Mouse (Mus musculus) olfactory bulb, adult 2 months (tissue): ENCODE measurements at regions not wholly inside any gene's neighbourhood (a gene's known extent, or its start where the extent isn't known, plus 50 kb on each side); places are given as distances from the start of the nearest gene placed in this dataset.

ENCODE experiments used
- H3K27ac ChIP-seq: fragments of 200-500 bp; 2 replicates; pipeline ENCODE4 v1.5.1; 2012; ENCODE audit warnings: low read depth, low read length; ENCODE audit not compliant: insufficient read depth
- H3K4me1 ChIP-seq: fragments of 200-500 bp; 2 replicates; pipeline ENCODE4 v1.6.1; 2012; ENCODE audit warnings: low read length; ENCODE audit not compliant: control insufficient read depth, insufficient read depth
- H3K4me3 ChIP-seq: fragments of 200-500 bp; 2 replicates; pipeline ENCODE4 v1.5.1; 2012; ENCODE audit warnings: mild to moderate bottlenecking, low read depth, low read length, moderate library complexity; ENCODE audit not compliant: insufficient read depth
- CTCF ChIP-seq: fragments of 200-500 bp; IDR thresholded peaks from 2 replicates; pipeline ENCODE4 v1.5.1; 2012; ENCODE audit warnings: low read depth, mild to moderate bottlenecking, low read length, moderate library complexity; ENCODE audit not compliant: insufficient read depth
- POLR2A ChIP-seq: fragments of 200-500 bp; IDR thresholded peaks from 2 replicates; pipeline ENCODE4 v1.6.1; 2012; ENCODE audit warnings: mild to moderate bottlenecking, low read depth, low read length, moderate library complexity; ENCODE audit not compliant: insufficient read depth
- WGBS: fragments of 180-500 bp; shearing (Covaris S2); methylation state at CpG from one replicate; pipeline ENCODE4 v1.1.7; 2018; 5-methylcytosine and 5-hydroxymethylcytosine counted together

- no peaks in the 10 kb centered on the region for H3K4me1 ChIP-seq
- TF ChIP-seq CTCF (no peak), POLR2A (no peak)
- WGBS, result 86% methylated on average over 2 of the region's 2 CpGs
- no peak overlapping the region for H3K27ac ChIP-seq
- no peak overlapping the region for H3K4me3 ChIP-seq
Observed at GRCm38 (mm10) chr1:80873596-80873995, 115.3 kb upstream of the Dock10 start.

DNA sequence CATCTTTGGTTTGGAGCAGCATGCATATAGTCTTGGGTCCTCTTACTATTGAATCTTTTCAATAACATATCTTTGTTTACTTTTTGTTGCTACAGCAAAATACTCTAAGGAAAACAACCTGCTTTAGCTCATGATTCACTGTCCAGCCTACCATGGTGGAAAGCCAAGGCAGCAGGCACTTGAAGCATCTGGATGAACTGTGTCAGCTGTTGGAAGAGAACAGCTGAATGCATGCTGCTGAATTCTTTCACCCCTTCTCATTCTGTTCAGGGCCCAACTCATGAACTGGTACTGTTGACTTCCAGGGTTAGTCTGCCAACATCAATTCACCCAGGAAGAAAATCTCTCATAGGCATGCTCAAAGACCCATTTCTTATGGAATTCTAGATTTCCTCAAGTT, 110.5 kb upstream of the Dock10 start:
- H3K4me3 ChIP-seq, result no peak overlapping the region
- H3K27ac ChIP-seq, result no peak overlapping the region
- TF ChIP-seq CTCF, result no peak
- no peak for TF ChIP-seq POLR2A
- no peaks in the 10 kb centered on the region for H3K4me1 ChIP-seq

DNA sequence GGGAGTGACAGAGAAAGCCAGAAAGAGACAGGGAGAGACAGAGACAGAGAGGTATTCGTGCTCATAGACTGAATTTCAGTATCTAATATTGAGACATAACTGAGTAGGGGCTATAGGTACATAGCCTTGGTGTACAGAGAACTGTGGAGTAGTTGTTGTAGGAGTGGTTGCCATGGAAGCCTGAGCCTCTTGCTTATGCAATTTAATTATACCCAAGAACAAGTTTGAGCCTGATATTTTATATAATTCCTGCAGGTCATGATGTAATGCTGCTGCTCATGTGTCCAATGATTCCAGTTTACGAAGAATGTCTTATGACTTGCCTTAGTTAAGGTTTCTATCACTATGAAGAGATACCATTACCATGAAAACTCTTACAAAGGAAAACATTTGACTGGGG, 98.7 kb upstream of the Dock10 start:
- no peak for TF ChIP-seq CTCF
- no peak for TF ChIP-seq POLR2A
- H3K4me1 ChIP-seq, result peaks cover 3% of the 10 kb centered on the region
- no peak overlapping the region for H3K27ac ChIP-seq
- H3K4me3 ChIP-seq, result no peak overlapping the region
- 90% methylated on average over 2 of the region's 2 CpGs for WGBS

DNA sequence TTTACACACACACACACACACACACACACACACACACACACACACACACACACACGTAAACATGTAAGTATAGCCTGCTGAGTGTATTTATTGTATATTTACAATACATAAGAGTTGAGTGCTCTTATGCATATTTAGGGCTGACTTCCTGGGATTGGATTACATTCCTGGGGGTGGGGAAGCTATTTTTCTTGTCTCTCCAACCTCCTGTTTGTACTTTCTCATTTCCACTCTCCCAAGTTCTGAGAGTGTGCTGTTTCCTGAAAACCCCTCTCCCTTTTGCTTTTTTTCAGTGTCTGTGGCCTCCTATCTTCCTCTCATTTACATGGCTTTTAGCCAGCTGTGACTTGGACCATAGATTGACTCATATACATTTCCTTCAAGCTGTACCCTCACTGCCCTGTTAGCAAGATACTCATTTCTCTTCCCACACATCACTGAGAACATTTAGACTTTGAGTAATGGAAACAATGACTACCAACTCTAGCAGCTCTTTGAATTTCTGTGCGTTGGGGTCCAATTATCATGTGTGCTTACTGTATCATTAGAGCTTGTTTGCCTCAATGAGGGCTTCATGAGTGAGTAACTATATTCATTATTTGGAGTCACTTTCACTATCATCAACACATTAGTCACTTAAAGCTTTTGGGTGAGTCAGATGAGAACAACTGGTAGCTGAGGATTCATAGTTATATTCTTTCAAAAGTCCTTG, 96.8 kb upstream of the Dock10 start:
- H3K4me1 ChIP-seq, result peaks cover 3% of the 10 kb centered on the region
- TF ChIP-seq POLR2A, result no peak
- no peak for TF ChIP-seq CTCF
- 29% methylated on average over 2 of the region's 2 CpGs for WGBS

GRCm38 (mm10) chr1:80854289-80854701, 96.0 kb upstream of the Dock10 start:
- WGBS, result 4% methylated on average over 7 of the region's 7 CpGs
- no peak for TF ChIP-seq POLR2A
- TF ChIP-seq CTCF, result no peak
- Histone ChIP-seq H3K4me3 (no peak overlapping the region), H3K27ac (peak overlapping the region; percentile 64; the same call in 1 of the 2 replicates), H3K4me1 (peaks cover 3% of the 10 kb centered on the region)

More for the DNA sequence above, 96.8 kb upstream of the Dock10 start:
- Histone ChIP-seq H3K4me3 (no peak overlapping the region), H3K27ac (peak overlapping the region; percentile 49; the same call in 1 of the 2 replicates)

DNA sequence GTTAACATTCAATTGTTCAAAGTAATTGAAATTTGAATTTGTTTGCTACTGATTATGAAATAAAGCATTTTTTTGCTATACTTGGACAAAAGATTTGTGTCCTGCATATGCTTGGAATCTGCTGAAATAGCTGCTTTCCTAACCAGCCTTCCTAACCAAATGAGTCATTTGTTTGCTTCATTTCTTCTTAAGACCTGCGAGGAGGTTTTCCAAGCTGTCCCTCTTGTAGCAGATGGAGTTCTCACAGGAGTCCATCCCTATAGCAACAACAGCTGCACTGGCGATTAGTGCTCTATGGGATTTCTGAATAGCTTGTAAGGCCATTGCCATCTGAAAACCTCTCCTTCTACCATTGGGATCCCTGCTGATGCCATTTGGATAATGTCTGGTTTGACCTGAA, 94.4 kb upstream of the Dock10 start:
- Histone ChIP-seq H3K4me3 (no peak overlapping the region), H3K27ac (no peak overlapping the region), H3K4me1 (peaks cover 3% of the 10 kb centered on the region)
- WGBS, result 36% methylated on average over 2 of the region's 2 CpGs
- no peak for TF ChIP-seq POLR2A
- TF ChIP-seq CTCF, result no peak

DNA sequence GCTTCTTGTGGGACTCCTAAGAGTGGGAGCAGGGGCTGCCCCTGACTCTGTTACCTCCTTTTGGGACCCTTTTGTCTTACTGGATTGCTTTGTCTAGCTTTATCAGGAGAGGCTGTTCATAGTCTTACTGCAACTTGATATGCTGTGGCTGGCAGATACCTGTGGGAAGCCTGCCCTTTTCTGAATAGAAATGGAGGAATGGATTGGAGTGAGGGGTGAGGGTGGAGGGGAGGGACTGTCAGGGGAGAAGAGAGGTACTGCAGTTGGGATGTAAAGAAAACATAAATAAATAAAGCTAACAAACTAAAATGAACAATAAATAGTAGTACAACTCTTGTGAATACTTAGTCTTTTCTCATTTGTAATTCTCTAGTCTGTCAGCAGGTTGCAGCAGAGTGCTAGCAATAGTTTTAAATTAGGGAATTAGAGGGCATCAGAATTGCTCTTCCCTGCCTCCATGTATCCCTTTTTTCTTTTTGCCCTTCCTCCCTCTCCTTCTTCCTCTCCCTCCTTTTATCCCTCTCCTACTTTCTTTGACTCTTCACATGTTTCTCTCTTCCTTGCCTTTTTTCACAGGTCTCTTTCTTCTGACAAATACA, 72.0 kb upstream of the Dock10 start:
- H3K27ac ChIP-seq, result no peak overlapping the region
- no peak overlapping the region for H3K4me3 ChIP-seq
- TF ChIP-seq CTCF (no peak), POLR2A (no peak)
- no peaks in the 10 kb centered on the region for H3K4me1 ChIP-seq

DNA sequence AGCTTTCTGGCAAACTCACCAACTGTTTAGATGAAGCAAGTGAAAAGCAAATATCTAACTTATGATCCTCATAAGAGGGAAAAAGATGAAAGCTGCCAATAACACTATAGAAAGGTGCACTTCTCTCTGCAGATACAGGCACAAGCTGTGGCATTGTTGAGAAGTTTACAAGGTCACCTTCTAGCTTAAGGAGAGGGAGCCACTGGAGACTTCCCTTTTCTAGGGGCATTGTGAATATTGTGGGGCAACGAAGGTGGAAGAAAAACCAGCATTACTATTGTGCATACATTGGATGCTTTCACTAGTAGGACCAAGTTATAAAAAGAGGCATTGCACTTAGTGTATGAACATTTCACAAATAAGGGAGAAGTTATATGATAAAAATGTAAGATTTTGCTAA, 68.1 kb upstream of the Dock10 start:
- WGBS, result 86% methylated on average over 1 of the region's 1 CpGs
- no peaks in the 10 kb centered on the region for H3K4me1 ChIP-seq
- H3K4me3 ChIP-seq, result no peak overlapping the region
- TF ChIP-seq POLR2A (no peak), CTCF (no peak)
- H3K27ac ChIP-seq, result no peak overlapping the region

DNA sequence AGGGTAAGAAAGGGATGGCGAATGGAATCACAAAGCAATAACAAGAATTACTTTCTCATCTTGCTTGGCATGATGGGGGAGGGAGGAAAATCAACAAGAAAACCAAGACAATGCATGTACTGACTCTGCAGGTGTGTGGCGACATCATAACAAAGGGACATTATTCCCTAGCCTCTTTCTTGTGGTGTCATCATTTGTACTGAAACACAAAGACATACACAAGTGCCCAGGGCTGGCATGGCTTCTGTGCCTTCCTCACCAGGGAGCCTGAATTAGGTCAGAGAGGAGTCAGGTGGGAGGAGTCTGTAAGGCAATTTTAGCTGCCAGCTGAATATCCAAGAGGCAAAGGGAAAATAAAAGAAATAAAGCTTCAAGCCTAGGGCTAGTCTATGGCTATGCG, 65.6 kb upstream of the Dock10 start:
- H3K27ac ChIP-seq, result no peak overlapping the region
- 65% methylated on average over 3 of the region's 3 CpGs for WGBS
- H3K4me1 ChIP-seq, result no peaks in the 10 kb centered on the region
- TF ChIP-seq POLR2A, result no peak
- TF ChIP-seq CTCF, result no peak
- H3K4me3 ChIP-seq, result no peak overlapping the region
